Mouse (Mus musculus) kidney, embryonic 15.5 days (tissue): Measurements from ENCODE around the gene Rasgrp4. TPM values are rescaled to one million over a fixed set of nuclear protein-coding genes. Genes with fewer than 3 reads are reported as not detected.
"Not testable (repeated sequence)": the region's sequence is repeated elsewhere in the genome, so short reads cannot be mapped to it uniquely, and the experiment has no call there.

Experiments
- ATAC-seq: fragments of 200-750 bp; cut with Nextera tagmentation; replicated peaks from 2 replicates; pipeline ENCODE4 v1.8.0; 2017; ENCODE audit warnings: moderate TSS enrichment; ENCODE audit not compliant: low FRiP score
- H3K27ac ChIP-seq: fragments of 300-500 bp; sonication (generic); 2 replicates; pipeline ENCODE4 v1.5.1; 2015; ENCODE audit warnings: mild to moderate bottlenecking, inconsistent platforms
- H3K27me3 ChIP-seq: fragments of 300-500 bp; sonication (generic); 2 replicates; pipeline ENCODE4 v1.6.1; 2015; ENCODE audit warnings: inconsistent platforms
- H3K36me3 ChIP-seq: fragments of 300-500 bp; sonication (generic); 2 replicates; pipeline ENCODE4 v1.6.1; 2015; ENCODE audit warnings: inconsistent platforms
- H3K4me1 ChIP-seq: fragments of 300-500 bp; sonication (generic); 2 replicates; pipeline ENCODE4 v1.6.1; 2015; ENCODE audit warnings: inconsistent platforms
- H3K4me2 ChIP-seq: fragments of 300-500 bp; sonication (generic); 2 replicates; pipeline ENCODE4 v1.6.1; 2015; ENCODE audit warnings: moderate library complexity, mild to moderate bottlenecking, inconsistent platforms
- H3K4me3 ChIP-seq: fragments of 300-500 bp; sonication (generic); replicated peaks from 2 replicates; pipeline ENCODE4 v1.5.1; 2015; ENCODE audit warnings: mild to moderate bottlenecking, inconsistent platforms
- H3K9ac ChIP-seq: fragments of 300-500 bp; sonication (generic); 2 replicates; pipeline ENCODE4 v1.6.1; 2015; ENCODE audit warnings: mild to moderate bottlenecking, inconsistent platforms
- H3K9me3 ChIP-seq: fragments of 300-500 bp; sonication (generic); replicated peaks from 2 replicates; pipeline ENCODE4 v1.6.1; 2016; ENCODE audit warnings: inconsistent platforms
- WGBS: fragments of 180-500 bp; shearing (Covaris S2); methylation state at CpG from one replicate; pipeline ENCODE4 v1.1.7; 2015; ENCODE audit warnings: mixed read lengths; 5-methylcytosine and 5-hydroxymethylcytosine counted together
- polyA plus RNA-seq: library from polyadenylated mRNA; unstranded; fragments of >200 nt; fragmentation: Nextera tagmentation; extraction: Ambion mirVana; gene quantifications from 2 replicates; pipeline ENCODE4 v1.2.1, GENCODE M21; 2015

The Rasgrp4 gene
- polyA plus RNA-seq, 1 experiment from 2014 or later, result 1.2 TPM

DNA sequence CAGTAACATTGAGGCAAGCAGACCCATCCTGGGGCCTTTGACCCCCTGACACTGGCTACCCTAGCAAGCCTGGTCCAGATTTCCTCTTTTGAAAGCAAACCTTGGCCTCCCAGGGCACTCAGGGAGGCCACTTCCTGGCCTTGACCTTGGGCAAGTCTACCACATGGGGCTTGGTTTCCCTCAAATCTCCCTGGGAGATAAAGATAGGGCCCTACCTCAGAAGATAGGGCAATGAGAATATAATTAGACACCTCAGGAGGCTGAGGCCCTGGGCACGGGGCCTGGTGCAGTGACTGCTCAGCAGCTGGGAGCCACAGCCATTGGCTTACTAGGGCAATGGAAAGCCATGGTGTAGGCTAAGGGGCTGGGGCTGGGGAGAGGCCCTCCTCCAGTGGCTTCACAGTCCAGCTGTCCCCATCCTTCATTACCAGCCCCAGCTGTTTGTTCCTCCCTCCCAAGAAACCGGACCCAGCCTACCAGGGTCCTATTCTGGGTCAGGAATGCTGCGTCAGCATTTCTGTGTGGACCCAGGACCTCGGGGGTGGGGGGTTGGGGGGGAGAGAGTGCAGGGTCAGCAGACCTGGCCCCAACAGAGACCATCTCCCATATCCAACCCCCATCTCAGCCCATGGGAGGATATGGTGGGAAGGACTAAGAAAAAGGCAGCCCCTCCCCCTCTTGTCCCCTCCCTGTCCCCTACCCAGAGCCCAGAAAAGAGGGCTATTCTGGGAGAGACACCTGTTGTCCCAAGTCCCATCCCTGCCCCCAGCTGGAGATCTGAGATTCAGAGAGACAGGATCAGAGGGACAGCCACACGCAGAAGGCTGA, 10.9 kb upstream of the Rasgrp4 start:
- Histone ChIP-seq H3K9me3 (no peaks in the 10 kb centered on the region), H3K4me1 (peaks cover 23% of the 10 kb centered on the region), H3K4me2 (peak overlapping the region; percentile 88), H3K27me3 (peaks cover 3% of the 10 kb centered on the region; the same call in 1 of the 2 replicates), H3K36me3 (no peaks in the 10 kb centered on the region), H3K27ac (no peak overlapping the region), H3K4me3 (peak overlapping the region; percentile 46), H3K9ac (no peak overlapping the region)
- WGBS, result 34% methylated on average over 5 of the region's 5 CpGs
- peak; percentile 35; the same call in 1 of the 2 replicates for ATAC-seq

DNA sequence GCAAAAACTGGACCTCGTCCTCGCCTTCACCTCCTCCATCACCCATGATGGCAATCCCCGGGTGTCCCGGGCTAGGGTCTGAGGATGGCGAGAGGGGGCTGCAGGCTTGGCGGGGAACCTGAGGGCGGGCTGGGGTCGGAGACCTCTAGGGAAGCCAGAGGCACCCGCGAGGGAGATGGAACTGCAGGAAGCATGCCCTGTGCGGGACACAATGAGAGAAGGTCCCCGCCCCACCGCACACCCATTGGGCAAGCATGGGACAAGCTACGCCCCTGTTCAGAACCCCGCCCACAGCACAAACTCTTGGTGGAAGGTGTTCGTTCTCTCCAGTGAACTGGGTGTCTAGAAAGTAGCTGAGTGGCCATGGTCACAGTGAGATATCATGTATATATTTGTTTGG, 9.7 kb upstream of the Rasgrp4 start, which contains the start of gene Ryr1:
TSS of gene Ryr1 (minus strand) at position 210 of the 400 bp plus-strand sequence.
- Histone ChIP-seq H3K27ac (no peak within 1 kb of the TSS), H3K36me3 (no peaks in the 10 kb centered on the region), H3K9ac (peak within 1 kb of the TSS; percentile 42), H3K9me3 (no peaks in the 10 kb centered on the region), H3K4me2 (peak within 1 kb of the TSS; percentile 88), H3K27me3 (peaks cover 3% of the 10 kb centered on the region; the same call in 1 of the 2 replicates), H3K4me3 (peak within 1 kb of the TSS; percentile 46), H3K4me1 (peaks cover 23% of the 10 kb centered on the region)
- under 1% methylated on average over 16 of the region's 16 CpGs for WGBS
- peak; percentile 86 for ATAC-seq

GRCm38 (mm10) chr7:29126173-29126915, 8.3 kb upstream of the Rasgrp4 start:
- Histone ChIP-seq H3K36me3 (no peaks in the 10 kb centered on the region), H3K27ac (no peak overlapping the region)
- no peak for ATAC-seq

DNA sequence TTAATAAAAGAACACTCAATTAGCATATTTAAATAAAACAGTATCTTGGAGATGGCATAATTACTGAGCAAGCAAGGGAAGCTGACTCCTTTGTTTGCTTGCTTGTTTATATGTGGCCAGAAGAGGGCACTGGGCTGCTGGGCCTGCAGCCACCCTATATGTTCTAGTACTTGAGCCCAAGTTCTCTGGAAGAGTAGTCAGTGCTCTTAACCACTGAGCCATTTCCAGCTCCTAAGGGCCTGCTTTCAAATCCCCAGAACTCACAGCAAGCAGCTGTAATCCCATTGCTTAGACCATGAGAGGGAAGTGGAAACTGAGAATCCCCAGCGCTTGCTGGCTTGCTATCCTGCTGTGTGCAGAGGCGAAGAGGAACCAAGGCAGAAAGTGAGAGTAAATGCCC, 5.9 kb upstream of the Rasgrp4 start:
- Histone ChIP-seq H3K4me2 (no peak overlapping the region), H3K36me3 (no peaks in the 10 kb centered on the region), H3K4me3 (no peak overlapping the region), H3K4me1 (peaks cover 19% of the 10 kb centered on the region), H3K27me3 (peaks cover 3% of the 10 kb centered on the region; the same call in 1 of the 2 replicates), H3K9me3 (no peaks in the 10 kb centered on the region), H3K9ac (no peak overlapping the region), H3K27ac (no peak overlapping the region)
- ATAC-seq, result no peak
- WGBS, result 79% methylated on average over 2 of the region's 2 CpGs

More at GRCm38 (mm10) chr7:29126173-29126915, 8.3 kb upstream of the Rasgrp4 start:
- Histone ChIP-seq H3K9me3 (no peaks in the 10 kb centered on the region), H3K27me3 (peaks cover 3% of the 10 kb centered on the region; the same call in 1 of the 2 replicates), H3K9ac (no peak overlapping the region), H3K4me1 (peaks cover 23% of the 10 kb centered on the region), H3K4me2 (no peak overlapping the region), H3K4me3 (no peak overlapping the region)
- 13% methylated on average over 7 of the region's 7 CpGs for WGBS

- WGBS, result 3% methylated on average over 4 of the region's 4 CpGs
- Histone ChIP-seq H3K9me3 (no peaks in the 10 kb centered on the region), H3K4me3 (peak overlapping the region; percentile 32), H3K4me2 (peak overlapping the region; percentile 61), H3K9ac (0 out of 2 replicates have a peak overlapping the region, but pooled peaks have one; percentile 4), H3K4me1 (peaks cover 13% of the 10 kb centered on the region), H3K36me3 (no peaks in the 10 kb centered on the region), H3K27ac (no peak overlapping the region), H3K27me3 (peaks cover 16% of the 10 kb centered on the region)
- no peak for ATAC-seq
These were observed 421 bp upstream of the Rasgrp4 start for GRCm38 (mm10) chr7:29134230-29134629.

DNA sequence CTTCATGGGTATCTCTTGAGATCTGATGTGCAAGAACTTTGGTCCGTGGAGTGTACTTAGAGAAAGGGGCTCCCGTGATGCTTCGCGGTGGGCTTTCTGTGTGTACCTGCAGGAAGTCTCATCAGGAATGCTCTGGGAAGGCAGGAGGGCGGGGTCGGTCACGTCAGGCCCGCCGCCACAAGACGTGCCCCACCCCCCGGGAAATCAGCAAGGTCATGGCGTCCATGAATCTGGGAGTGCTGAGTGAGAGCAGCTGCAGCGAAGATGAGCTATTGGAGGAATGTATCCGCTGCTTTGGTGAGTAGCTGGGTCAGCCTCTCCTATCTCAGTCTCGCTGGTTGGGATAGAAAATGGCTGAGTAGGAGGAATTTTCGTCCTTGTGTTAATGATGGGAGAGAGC, 2.8 kb downstream of the Rasgrp4 start:
- Histone ChIP-seq H3K4me3 (no peak overlapping the region), H3K4me2 (no peak overlapping the region; the same call in 1 of the 2 replicates), H3K27me3 (peaks cover 16% of the 10 kb centered on the region), H3K4me1 (peaks cover 13% of the 10 kb centered on the region), H3K27ac (no peak overlapping the region), H3K9ac (no peak overlapping the region), H3K36me3 (no peaks in the 10 kb centered on the region), H3K9me3 (no peaks in the 10 kb centered on the region)
- WGBS, result 44% methylated on average over 16 of the region's 16 CpGs
- no peak for ATAC-seq

DNA sequence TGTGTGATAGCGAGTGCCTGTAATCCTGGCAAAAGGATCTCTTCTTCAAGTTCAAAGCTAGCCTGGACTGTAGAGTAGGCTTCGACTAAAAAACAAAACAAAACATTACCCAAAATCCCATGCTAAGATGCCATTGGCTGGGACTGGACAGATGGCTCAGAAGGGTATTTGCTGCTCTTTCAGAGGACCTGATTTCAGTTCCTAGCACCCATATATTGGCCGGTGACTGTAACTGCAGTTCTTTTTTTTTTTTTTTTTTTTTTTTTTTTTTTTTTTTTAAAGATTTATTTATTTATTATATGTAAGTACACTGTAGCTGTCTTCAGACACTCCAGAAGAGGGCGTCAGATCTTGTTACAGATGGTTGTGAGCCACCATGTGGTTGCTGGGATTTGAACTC, 4.6 kb downstream of the Rasgrp4 start:
- not testable (repeated sequence) for H3K27ac ChIP-seq, H3K4me2 ChIP-seq, H3K9ac ChIP-seq, H3K36me3 ChIP-seq, ATAC-seq, H3K9me3 ChIP-seq, H3K4me3 ChIP-seq
- Histone ChIP-seq H3K27me3 (peaks cover 16% of the 10 kb centered on the region), H3K4me1 (peaks cover 12% of the 10 kb centered on the region)
- 84% methylated on average over 3 of the region's 4 CpGs for WGBS

GRCm38 (mm10) chr7:29141416-29141815, 6.8 kb downstream of the Rasgrp4 start:
- H3K36me3 ChIP-seq, result no peaks in the 10 kb centered on the region
- H3K4me1 ChIP-seq, result no peaks in the 10 kb centered on the region
- H3K27ac ChIP-seq, result no peak overlapping the region
- H3K4me2 ChIP-seq, result no peak overlapping the region
- H3K9ac ChIP-seq, result no peak overlapping the region
- no peaks in the 10 kb centered on the region for H3K9me3 ChIP-seq
- H3K4me3 ChIP-seq, result no peak overlapping the region
- 72% methylated on average over 8 of the region's 8 CpGs for WGBS
- H3K27me3 ChIP-seq, result peaks cover 3% of the 10 kb centered on the region
- no peak for ATAC-seq

DNA sequence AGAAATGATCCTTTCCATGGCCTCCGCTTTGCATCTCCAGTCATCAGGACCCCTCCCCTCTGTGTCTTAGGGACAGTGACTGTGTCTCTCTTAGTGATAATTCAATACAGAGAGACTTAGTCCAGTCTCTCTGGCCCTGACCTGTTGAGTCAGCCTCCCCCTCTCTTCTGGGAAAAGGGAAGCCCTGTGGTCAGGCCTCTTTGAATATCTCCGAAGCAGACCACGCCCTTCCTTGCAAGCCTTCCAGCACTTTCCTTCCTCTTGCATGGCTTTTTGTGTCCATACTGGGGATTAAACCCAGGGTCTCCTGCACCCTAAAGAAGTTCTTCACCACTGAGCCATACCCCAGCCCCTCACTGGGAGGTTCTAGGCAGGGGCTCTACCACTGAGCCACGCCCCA, 9.4 kb downstream of the Rasgrp4 start:
- ATAC-seq, result no peak
- Histone ChIP-seq H3K4me3 (no peak overlapping the region), H3K4me2 (no peak overlapping the region), H3K9ac (no peak overlapping the region), H3K27ac (no peak overlapping the region), H3K27me3 (no peaks in the 10 kb centered on the region), H3K36me3 (no peaks in the 10 kb centered on the region), H3K9me3 (no peaks in the 10 kb centered on the region), H3K4me1 (no peaks in the 10 kb centered on the region)
- WGBS, result 92% methylated on average over 4 of the region's 4 CpGs

DNA sequence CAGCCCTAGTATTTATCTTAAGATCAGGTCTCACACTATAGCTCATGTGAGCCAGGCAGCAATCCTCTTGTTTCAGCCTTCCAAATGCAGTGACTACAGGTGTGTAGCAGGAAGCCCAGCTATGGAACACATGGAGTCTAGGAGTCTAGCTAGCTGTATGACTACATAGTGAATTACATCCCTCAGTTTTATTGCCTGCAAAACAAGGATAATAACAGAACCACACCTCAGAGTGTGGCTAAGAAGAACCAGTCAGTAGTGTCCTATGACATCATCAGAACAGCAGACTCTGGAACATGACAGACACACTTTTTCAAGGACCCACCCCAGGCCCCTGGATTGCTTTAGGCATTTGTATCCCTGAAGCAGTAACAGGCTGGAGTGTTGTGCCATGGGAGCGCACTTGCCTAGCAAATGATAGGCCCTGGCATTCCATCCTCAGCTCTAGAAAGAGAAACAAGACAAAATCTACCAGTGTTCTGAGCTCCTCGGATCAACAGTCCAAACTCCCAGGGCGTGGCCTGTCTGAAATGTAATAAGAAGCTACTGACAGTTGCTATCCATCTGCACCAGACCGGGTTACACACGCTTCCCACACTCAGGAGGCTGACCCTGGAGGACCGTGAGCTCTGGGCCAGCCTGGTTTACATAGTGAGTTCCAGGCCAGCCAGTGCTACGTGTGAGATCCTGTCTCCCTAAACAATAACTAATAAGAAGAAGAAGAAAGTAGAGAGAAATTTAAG, 12.1 kb downstream of the Rasgrp4 start:
- Histone ChIP-seq H3K4me1 (no peaks in the 10 kb centered on the region), H3K4me3 (no peak overlapping the region), H3K36me3 (no peaks in the 10 kb centered on the region), H3K27ac (no peak overlapping the region), H3K9me3 (no peaks in the 10 kb centered on the region), H3K9ac (no peak overlapping the region), H3K27me3 (no peaks in the 10 kb centered on the region), H3K4me2 (no peak overlapping the region)
- 76% methylated on average over 7 of the region's 7 CpGs for WGBS
- ATAC-seq, result no peak

GRCm38 (mm10) chr7:29148771-29149170, 14.1 kb downstream of the Rasgrp4 start:
- no peak overlapping the region for H3K4me3 ChIP-seq
- no peaks in the 10 kb centered on the region for H3K27me3 ChIP-seq
- no peak overlapping the region for H3K9ac ChIP-seq
- H3K4me2 ChIP-seq, result no peak overlapping the region
- no peaks in the 10 kb centered on the region for H3K36me3 ChIP-seq
- no peak overlapping the region for H3K27ac ChIP-seq
- ATAC-seq, result 0 out of 2 replicates have a peak, but pooled peaks have one; percentile 17
- 82% methylated on average over 15 of the region's 15 CpGs for WGBS
- no peaks in the 10 kb centered on the region for H3K9me3 ChIP-seq
- no peaks in the 10 kb centered on the region for H3K4me1 ChIP-seq
